Mouse (Mus musculus) gastrocnemius, postnatal 36 days (tissue): Measurements from ENCODE around the gene Gm14419. TPM values are rescaled to one million over a fixed set of nuclear protein-coding genes. Genes with fewer than 3 reads are reported as not detected.
"Not testable (repeated sequence)": the region's sequence is repeated elsewhere in the genome, so short reads cannot be mapped to it uniquely, and the experiment has no call there.

ENCODE experiments used
- DNase-seq, 2 experiments: peaks; one replicate each; pipeline ENCODE4 v3.0.0; 2022
- intact Hi-C: fragments of 180-260 bp; cut with DNase I; formaldehyde crosslinking; loops from one replicate; pipeline ENCODE4 v1.15.1; 2025
- long read RNA-seq, 2 experiments: library from polyadenylated mRNA; stranded (forward); transcript quantifications; one replicate each; pipeline ENCODE4 v2.0.0; 2021
- total RNA-seq, 2 experiments: library from RNA; stranded (reverse); gene quantifications; 2 replicates each; pipeline ENCODE4 v1.2.3; 2021

Gene Gm14419
- 10 to 100 TPM; 21.3 to 21.8 TPM for total RNA-seq
- long read RNA-seq, experiment 1, partial matches to known transcripts: 1 of 5 reads
- long read RNA-seq, experiment 1, other reads (novel, unspliced or antisense): 1 of 5 reads
- long read RNA-seq, experiment 2, partial matches to known transcripts: 0 of 6 reads
- long read RNA-seq, experiment 2, other reads (novel, unspliced or antisense): 2 of 6 reads

DNA sequence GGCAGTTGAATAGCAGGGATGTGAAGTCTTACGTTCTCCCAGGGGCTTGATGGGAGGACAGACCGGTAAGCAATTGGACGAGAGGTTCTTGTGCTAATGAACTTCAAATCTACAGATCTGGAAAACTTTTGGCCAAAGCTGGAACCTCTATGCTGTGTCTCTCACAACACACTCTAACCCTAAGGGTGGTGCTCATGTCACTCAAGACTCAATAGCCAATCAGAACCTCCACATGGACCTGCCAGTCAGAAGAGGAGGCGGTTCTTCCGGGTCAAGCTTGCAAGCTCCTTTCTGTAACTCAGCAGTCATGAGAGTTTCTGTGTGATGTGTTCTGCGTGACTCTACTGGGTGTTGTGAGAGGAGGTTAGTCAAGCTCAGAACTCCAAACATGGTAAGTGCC, at the start of gene Gm14419:
Gene Gm14419, plus strand, starts transcription at position 301 of the 400 bp plus-strand sequence.
- DNase-seq, intact Hi-C loops: not testable (repeated sequence)

Other genes with a start within 250 kb of the Gm14419 start
- 1 to 10 TPM; 4.5 to 9.4 TPM for gene Gm14295, start 202.3 kb upstream of the Gm14419 start, total RNA-seq
- gene Gm14408, start 169.8 kb upstream of the Gm14419 start, total RNA-seq: not detected
- 1 to 10 TPM; 2.5 to 3.4 TPM for gene Gm14296, start 73.1 kb upstream of the Gm14419 start, total RNA-seq
- gene Gm14401, start 73.4 kb downstream of the Gm14419 start, total RNA-seq: 1 to 10 TPM in 1 of 2 experiments, under 1 TPM in 1; 0.84 to 1.0 TPM
- 10 to 100 TPM; 10.3 to 10.4 TPM for gene Gm14410, start 205.5 kb downstream of the Gm14419 start, total RNA-seq